Mouse (Mus musculus): ENCODE data around the gene Zwilch.

Gene Zwilch

GRCm38 (mm10) chr9:64110502-64110901 is 62.4 kb downstream of the Zwilch start:
- no peak for DNase-seq (ENCODE audit: low read depth, low spot score)

GRCm38 (mm10) chr9:64105301-64105700 is 67.6 kb downstream of the Zwilch start:
- DNase-seq (ENCODE audit: low read depth, low spot score) = no peak

GRCm38 (mm10) chr9:64100442-64100841 is 72.5 kb downstream of the Zwilch start:
- peak; percentile 84 for DNase-seq (ENCODE audit: low read depth, low spot score)

GRCm38 (mm10) chr9:64098282-64098681 is 74.6 kb downstream of the Zwilch start:
- DNase-seq (ENCODE audit: low read depth, low spot score) = no peak

GRCm38 (mm10) chr9:64094083-64094482 is 78.8 kb downstream of the Zwilch start:
- no peak for DNase-seq (ENCODE audit: low read depth, low spot score)

GRCm38 (mm10) chr9:64089004-64089403 is 83.9 kb downstream of the Zwilch start:
- no peak for DNase-seq (ENCODE audit: low read depth, low spot score)

GRCm38 (mm10) chr9:64088346-64088745 is 84.6 kb downstream of the Zwilch start:
- DNase-seq (ENCODE audit: low read depth, low spot score) = no peak

- DNase-seq (ENCODE audit: low read depth, low spot score) = peak; percentile 72
These were observed 85.3 kb downstream of the Zwilch start for GRCm38 (mm10) chr9:64087461-64088235.

Data from CD4-positive, CD25-positive, alpha-beta regulatory T cell, adult 2 months (primary cell).